Mouse (Mus musculus): ENCODE data around the gene Ncstn. TPM values are rescaled to one million over a fixed set of nuclear protein-coding genes. Genes with fewer than 3 reads are reported as not detected.
A peak's percentile ranks its signal among the peaks of the same experiment; 100 is the strongest.

Gene Ncstn
- polyA plus RNA-seq, 1 experiment = 7.6 TPM

DNA sequence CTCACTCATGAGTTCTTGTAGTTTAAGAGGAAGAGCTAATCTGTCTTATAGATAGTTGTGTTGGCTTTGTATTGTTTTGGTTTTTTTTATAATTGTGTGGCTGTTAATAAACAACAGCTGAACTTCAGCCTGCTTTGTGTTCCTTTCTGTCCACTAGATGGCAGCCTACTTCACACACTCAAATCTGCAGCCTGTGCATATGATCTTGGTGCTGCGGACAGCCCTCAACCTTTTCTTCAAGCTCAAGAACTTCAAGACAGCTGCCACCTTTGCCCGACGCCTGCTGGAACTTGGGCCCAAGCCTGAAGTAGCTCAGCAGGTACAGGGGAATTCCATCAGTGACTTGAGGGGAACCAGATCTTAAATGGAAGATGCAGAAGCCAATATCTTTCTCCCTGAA lies 37.1 kb upstream of the Ncstn start:
- peaks cover 91% of the 10 kb centered on the region for H3K36me3 ChIP-seq (replicated peaks; ENCODE audit: low read length)
- H3K27me3 ChIP-seq (replicated peaks) = no peaks in the 10 kb centered on the region
- H3K4me1 ChIP-seq = peaks cover 40% of the 10 kb centered on the region
- TF ChIP-seq FLI1 (IDR thresholded peaks at IDR 0.05; ENCODE audit: low read length) = no peak
- TF ChIP-seq GATA1 (IDR thresholded peaks at IDR 0.05; ENCODE audit: borderline replicate concordance, low read length) = no peak
- no peaks in the 10 kb centered on the region for H3K9me3 ChIP-seq
- no peak overlapping the region for H3K4me3 ChIP-seq (replicated peaks)

DNA sequence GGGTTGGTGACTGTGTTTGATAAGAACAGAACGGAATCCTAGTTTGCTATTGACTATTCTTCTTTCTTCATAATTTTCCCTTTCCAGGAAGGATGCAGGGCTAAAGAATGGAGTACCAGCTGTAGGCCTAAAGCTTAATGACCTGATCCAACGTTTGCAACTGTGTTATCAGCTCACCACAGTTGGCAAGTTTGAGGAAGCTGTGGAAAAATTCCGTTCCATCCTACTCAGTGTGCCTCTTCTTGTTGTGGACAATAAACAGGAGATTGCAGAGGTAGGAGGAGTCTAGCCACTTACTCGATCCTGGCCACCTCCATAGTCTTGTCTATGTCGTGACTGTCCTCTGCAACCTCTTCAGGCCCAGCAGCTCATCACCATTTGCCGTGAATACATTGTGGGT lies 36.5 kb upstream of the Ncstn start:
- H3K4me3 ChIP-seq (replicated peaks) = no peak overlapping the region
- peaks cover 40% of the 10 kb centered on the region for H3K4me1 ChIP-seq
- no peaks in the 10 kb centered on the region for H3K9me3 ChIP-seq
- TF ChIP-seq FLI1 (IDR thresholded peaks at IDR 0.05; ENCODE audit: low read length) = no peak
- no peak for TF ChIP-seq GATA1 (IDR thresholded peaks at IDR 0.05; ENCODE audit: borderline replicate concordance, low read length)
- H3K27me3 ChIP-seq (replicated peaks) = no peaks in the 10 kb centered on the region
- H3K36me3 ChIP-seq (replicated peaks; ENCODE audit: low read length) = peaks cover 98% of the 10 kb centered on the region

DNA sequence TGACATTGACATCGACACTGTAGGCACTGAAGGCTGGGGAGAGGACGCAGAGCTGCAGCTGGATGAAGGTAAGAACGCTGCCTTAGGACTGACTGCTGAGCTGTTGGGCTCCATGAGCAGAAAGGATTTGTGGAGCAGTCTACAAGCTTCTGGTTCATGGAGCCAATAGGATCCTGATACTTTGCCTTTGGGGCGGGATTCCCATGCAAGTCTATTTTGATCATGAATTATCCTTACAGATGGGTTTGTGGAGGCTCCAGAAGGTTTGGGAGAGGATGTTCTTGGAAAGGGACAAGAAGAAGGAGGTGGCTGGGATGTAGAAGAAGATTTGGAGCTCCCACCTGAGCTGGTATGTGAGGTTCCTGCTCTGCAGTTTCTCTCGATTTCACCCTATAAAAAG lies 34.4 kb upstream of the Ncstn start:
- H3K36me3 ChIP-seq (replicated peaks; ENCODE audit: low read length) = peaks cover 99% of the 10 kb centered on the region
- no peaks in the 10 kb centered on the region for H3K27me3 ChIP-seq (replicated peaks)
- H3K9me3 ChIP-seq = no peaks in the 10 kb centered on the region
- peak overlapping the region; percentile 46 for H3K4me3 ChIP-seq (replicated peaks)
- peaks cover 40% of the 10 kb centered on the region for H3K4me1 ChIP-seq
- TF ChIP-seq GATA1 (IDR thresholded peaks at IDR 0.05; ENCODE audit: borderline replicate concordance, low read length) (no peak), FLI1 (IDR thresholded peaks at IDR 0.05; ENCODE audit: low read length) (no peak)

DNA sequence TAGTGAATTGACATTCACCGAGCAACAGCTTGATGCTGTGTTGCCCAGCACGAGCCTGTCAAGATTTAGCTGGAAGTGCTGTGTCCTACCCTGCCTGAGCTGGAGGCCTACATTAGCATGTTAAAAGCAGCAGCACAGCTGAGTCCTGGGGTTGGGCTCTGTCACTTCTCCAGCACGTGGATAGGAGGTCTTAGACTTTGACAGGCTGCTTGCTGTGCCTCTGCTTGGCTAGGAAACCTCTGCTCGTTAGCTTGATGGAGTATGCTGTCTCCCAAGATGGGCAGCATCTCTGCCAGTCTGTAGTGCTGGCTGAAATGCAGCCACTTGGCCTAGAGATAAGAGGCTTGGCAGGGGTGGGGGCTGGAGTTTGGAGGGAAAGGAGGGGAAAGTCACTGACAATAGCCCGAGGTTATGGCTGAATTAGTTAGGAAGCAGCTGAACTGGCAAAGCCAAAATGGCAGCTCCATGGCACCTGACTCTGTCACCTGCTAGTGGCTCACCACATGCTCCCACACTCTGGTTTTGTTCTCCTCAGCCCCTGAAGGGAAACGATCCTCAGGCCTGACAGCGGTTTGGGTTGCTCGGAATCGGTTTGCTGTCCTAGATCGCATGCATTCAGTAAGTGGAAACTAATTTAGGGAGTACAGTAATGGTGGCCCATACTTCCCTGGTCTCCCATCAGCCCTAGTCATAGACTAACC lies 25.3 kb upstream of the Ncstn start:
- TF ChIP-seq GATA1 (IDR thresholded peaks at IDR 0.05; ENCODE audit: borderline replicate concordance, low read length) = no peak
- no peak for TF ChIP-seq FLI1 (IDR thresholded peaks at IDR 0.05; ENCODE audit: low read length)
- H3K9me3 ChIP-seq = no peaks in the 10 kb centered on the region
- H3K4me1 ChIP-seq = no peaks in the 10 kb centered on the region

DNA sequence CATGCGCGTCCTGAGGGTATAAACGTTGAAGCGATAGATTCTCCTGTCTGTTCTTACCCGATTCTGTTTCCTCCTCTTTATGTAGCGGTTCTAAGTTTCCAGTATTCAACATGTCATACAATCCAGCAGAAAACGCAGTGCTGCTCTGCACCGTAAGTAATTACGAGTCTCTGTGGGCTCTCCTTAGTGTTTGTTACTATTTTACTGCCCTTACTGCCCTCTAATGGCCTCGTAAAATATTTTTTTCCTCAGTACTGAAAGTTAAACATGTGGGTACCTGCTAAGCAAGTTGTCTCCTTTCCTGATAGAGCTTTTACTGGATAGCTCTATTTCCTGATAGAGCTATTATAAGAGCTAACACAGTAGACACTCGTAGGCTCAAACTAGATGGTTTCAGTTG lies 22.5 kb upstream of the Ncstn start:
- Histone ChIP-seq H3K27me3 (replicated peaks) (no peaks in the 10 kb centered on the region), H3K9me3 (no peaks in the 10 kb centered on the region), H3K4me3 (replicated peaks) (no peak overlapping the region), H3K4me1 (peaks cover 4% of the 10 kb centered on the region; the same call in 1 of the 2 replicates), H3K36me3 (replicated peaks; ENCODE audit: low read length) (peaks cover 96% of the 10 kb centered on the region)
- TF ChIP-seq FLI1 (IDR thresholded peaks at IDR 0.05; ENCODE audit: low read length) = no peak
- TF ChIP-seq GATA1 (IDR thresholded peaks at IDR 0.05; ENCODE audit: borderline replicate concordance, low read length) = no peak

More for the DNA sequence above, 25.3 kb upstream of the Ncstn start:
- H3K36me3 ChIP-seq (replicated peaks; ENCODE audit: low read length) = peaks cover 97% of the 10 kb centered on the region
- H3K4me3 ChIP-seq (replicated peaks) = no peak overlapping the region
- no peaks in the 10 kb centered on the region for H3K27me3 ChIP-seq (replicated peaks)

DNA sequence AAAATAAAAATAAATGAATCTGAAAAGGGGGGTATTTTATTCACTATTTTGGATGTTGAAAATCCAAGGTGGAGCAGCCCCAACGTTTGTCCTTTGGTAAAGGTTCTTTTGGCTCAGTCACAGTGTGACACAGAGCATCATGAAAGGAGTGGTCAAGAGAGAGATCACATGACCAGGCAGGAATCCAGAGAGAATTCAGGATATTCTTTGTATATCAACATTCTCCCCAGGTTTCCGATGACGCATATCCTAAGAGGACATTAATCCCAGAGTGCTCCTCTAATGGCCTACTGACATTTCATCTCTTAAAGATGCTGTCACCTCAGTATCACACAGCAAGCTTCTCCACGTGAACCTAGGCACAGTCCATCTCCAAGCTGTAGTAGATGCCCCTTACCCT lies 21.0 kb upstream of the Ncstn start:
- Histone ChIP-seq H3K4me3 (replicated peaks) (no peak overlapping the region), H3K27me3 (replicated peaks) (no peaks in the 10 kb centered on the region), H3K36me3 (replicated peaks; ENCODE audit: low read length) (peaks cover 95% of the 10 kb centered on the region), H3K4me1 (peaks cover 4% of the 10 kb centered on the region; the same call in 1 of the 2 replicates), H3K9me3 (no peaks in the 10 kb centered on the region)
- TF ChIP-seq GATA1 (IDR thresholded peaks at IDR 0.05; ENCODE audit: borderline replicate concordance, low read length) (no peak), FLI1 (IDR thresholded peaks at IDR 0.05; ENCODE audit: low read length) (no peak)

DNA sequence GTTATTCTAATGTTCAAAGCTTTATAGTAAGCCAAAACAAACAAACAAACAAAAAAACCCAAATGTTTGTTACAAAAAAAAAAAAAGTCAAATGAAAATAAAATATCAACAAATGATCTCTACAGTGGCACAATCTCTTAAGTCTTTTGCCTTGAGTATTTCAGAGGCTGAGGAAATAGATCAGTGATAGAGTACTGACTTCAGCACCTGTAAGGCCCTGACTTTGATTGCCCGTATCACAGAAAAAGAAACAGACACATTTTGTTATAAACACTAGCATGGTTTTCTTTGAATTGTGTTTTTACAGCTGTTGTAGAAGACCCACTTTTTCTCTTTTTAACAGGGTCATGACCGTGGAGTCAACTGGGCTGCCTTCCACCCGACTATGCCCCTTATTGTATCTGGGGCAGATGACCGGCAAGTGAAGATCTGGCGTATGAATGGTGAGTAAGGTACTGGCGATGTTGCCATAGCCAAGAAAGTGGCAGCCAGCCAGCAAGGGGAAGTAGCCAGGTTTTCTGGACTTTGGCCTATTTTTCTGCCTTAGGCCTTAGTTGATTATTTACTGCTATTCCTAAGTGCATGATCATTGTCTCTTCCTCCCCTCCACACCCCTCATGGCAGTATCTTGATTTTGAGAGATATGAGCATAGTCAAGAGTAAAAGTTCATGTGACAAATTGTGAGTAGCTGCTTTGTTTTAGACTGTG lies 16.9 kb upstream of the Ncstn start:
- H3K27me3 ChIP-seq (replicated peaks) = no peaks in the 10 kb centered on the region
- no peak overlapping the region for H3K4me3 ChIP-seq (replicated peaks)
- H3K4me1 ChIP-seq = peaks cover 4% of the 10 kb centered on the region; the same call in 1 of the 2 replicates
- peaks cover 92% of the 10 kb centered on the region for H3K36me3 ChIP-seq (replicated peaks; ENCODE audit: low read length)
- H3K9me3 ChIP-seq = no peaks in the 10 kb centered on the region
- TF ChIP-seq FLI1 (IDR thresholded peaks at IDR 0.05; ENCODE audit: low read length) (no peak), GATA1 (IDR thresholded peaks at IDR 0.05; ENCODE audit: borderline replicate concordance, low read length) (no peak)

DNA sequence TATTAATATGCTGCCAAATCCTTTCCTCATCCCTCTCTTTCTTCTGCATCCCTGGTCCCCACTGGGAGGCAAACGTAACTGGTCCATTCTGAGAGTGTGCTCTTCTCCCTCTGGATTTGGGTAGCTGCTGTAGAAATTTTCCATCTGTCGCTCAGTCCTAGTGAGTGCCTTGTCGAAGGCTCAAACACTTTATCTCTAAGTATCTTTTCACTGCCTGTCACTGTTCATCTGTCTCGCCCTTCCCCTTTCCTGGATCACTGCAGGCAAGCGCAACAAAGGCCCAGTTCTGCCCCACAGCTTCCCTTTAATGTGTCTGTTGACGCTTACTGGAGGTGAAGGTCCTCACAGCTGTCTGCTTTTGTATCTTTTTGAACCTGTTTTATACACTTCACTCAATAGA lies 12.6 kb upstream of the Ncstn start:
- H3K4me1 ChIP-seq = 0 out of 2 replicates have a peak, but pooled peaks cover 3% of the 10 kb centered on the region
- no peaks in the 10 kb centered on the region for H3K9me3 ChIP-seq
- no peaks in the 10 kb centered on the region for H3K27me3 ChIP-seq (replicated peaks)
- TF ChIP-seq GATA1 (IDR thresholded peaks at IDR 0.05; ENCODE audit: borderline replicate concordance, low read length) = no peak
- TF ChIP-seq FLI1 (IDR thresholded peaks at IDR 0.05; ENCODE audit: low read length) = no peak
- H3K36me3 ChIP-seq (replicated peaks; ENCODE audit: low read length) = peaks cover 96% of the 10 kb centered on the region
- no peak overlapping the region for H3K4me3 ChIP-seq (replicated peaks)

DNA sequence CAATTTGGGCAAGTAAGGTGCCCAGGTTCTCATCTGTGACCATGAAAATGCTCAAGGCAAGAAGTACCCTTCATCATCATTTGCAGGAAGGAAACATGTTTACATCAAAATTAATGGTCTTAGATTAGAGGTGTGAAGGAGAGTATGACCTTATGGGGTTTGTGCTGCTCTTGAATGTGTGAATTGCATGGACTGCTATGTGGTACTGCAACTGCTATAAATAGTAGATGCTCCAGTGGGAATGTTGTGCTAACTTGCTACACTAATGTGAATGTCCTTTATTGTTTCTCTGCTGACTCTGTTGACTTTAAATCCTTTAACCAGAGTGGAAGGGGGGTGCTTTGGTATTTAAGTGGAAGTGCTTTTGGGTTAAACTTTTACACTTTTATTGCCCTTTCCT lies 11.7 kb upstream of the Ncstn start:
- Histone ChIP-seq H3K9me3 (no peaks in the 10 kb centered on the region), H3K4me1 (peaks cover 8% of the 10 kb centered on the region; the same call in 1 of the 2 replicates), H3K27me3 (replicated peaks) (no peaks in the 10 kb centered on the region), H3K4me3 (replicated peaks) (no peak overlapping the region), H3K36me3 (replicated peaks; ENCODE audit: low read length) (peaks cover 97% of the 10 kb centered on the region)
- TF ChIP-seq FLI1 (IDR thresholded peaks at IDR 0.05; ENCODE audit: low read length) (no peak), GATA1 (IDR thresholded peaks at IDR 0.05; ENCODE audit: borderline replicate concordance, low read length) (no peak)

DNA sequence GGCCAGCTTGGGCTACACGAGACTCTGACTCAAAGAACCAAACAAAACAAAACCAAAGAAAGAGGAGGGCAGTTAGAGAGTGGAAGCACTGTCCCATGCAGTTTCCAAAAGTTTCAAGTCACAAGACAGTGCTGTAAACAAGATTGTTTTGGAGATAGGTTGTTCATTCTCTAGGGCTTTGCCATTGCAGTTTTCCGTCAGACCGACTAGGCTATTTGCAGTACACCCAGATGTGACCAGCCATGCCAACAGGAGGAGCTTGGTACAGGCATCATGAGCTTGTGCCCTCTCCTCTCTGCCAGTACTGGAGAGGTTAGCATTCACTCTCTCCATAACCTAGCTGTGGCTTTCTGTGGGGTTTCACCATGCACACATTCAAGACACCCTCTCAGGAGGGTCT lies 10.9 kb upstream of the Ncstn start:
- Histone ChIP-seq H3K9me3 (no peaks in the 10 kb centered on the region), H3K36me3 (replicated peaks; ENCODE audit: low read length) (peaks cover 97% of the 10 kb centered on the region), H3K4me3 (replicated peaks) (no peak overlapping the region), H3K27me3 (replicated peaks) (no peaks in the 10 kb centered on the region), H3K4me1 (peaks cover 12% of the 10 kb centered on the region; the same call in 1 of the 2 replicates)
- TF ChIP-seq GATA1 (IDR thresholded peaks at IDR 0.05; ENCODE audit: borderline replicate concordance, low read length) (no peak), FLI1 (IDR thresholded peaks at IDR 0.05; ENCODE audit: low read length) (no peak)
